Mouse (Mus musculus) heart, embryonic 13.5 days (tissue): Measurements from ENCODE around the gene Zfp945. TPM values are rescaled to one million over a fixed set of nuclear protein-coding genes. Genes with fewer than 3 reads are reported as not detected.
"Not testable (repeated sequence)": the region's sequence is repeated elsewhere in the genome, so short reads cannot be mapped to it uniquely, and the experiment has no call there.

Experiments used
- ATAC-seq: fragments of 200-750 bp; cut with Nextera tagmentation; 2 replicates; pipeline ENCODE4 v1.8.0; 2017; ENCODE audit warnings: moderate TSS enrichment; ENCODE audit not compliant: insufficient number of reproducible peaks, low FRiP score, low TSS enrichment; ENCODE audit errors: extremely low read depth
- H3K27ac ChIP-seq: fragments of 300-500 bp; sonication (generic); replicated peaks from 2 replicates; pipeline ENCODE4 v1.5.1; 2015; ENCODE audit warnings: moderate library complexity, mild to moderate bottlenecking, inconsistent platforms
- H3K27me3 ChIP-seq: fragments of 300-500 bp; sonication (generic); replicated peaks from 2 replicates; pipeline ENCODE4 v1.6.1; 2015; ENCODE audit warnings: mild to moderate bottlenecking, inconsistent platforms
- H3K36me3 ChIP-seq: fragments of 300-500 bp; sonication (generic); 2 replicates; pipeline ENCODE4 v1.6.1; 2015; ENCODE audit warnings: mild to moderate bottlenecking, inconsistent platforms
- H3K4me1 ChIP-seq: fragments of 300-500 bp; sonication (generic); 2 replicates; pipeline ENCODE4 v1.6.1; 2015; ENCODE audit warnings: inconsistent platforms
- H3K4me2 ChIP-seq: fragments of 300-500 bp; sonication (generic); 2 replicates; pipeline ENCODE4 v1.6.1; 2015; ENCODE audit warnings: inconsistent platforms, mild to moderate bottlenecking, moderate library complexity
- H3K4me3 ChIP-seq: fragments of 300-500 bp; sonication (generic); 2 replicates; pipeline ENCODE4 v1.5.1; 2015; ENCODE audit warnings: moderate library complexity, mild to moderate bottlenecking, inconsistent platforms
- H3K9ac ChIP-seq: fragments of 300-500 bp; sonication (generic); 2 replicates; pipeline ENCODE4 v1.6.1; 2015; ENCODE audit warnings: inconsistent platforms, mild to moderate bottlenecking, moderate library complexity
- H3K9me3 ChIP-seq: fragments of 300-500 bp; sonication (generic); 2 replicates; pipeline ENCODE4 v1.6.1; 2016; ENCODE audit warnings: inconsistent platforms
- WGBS: fragments of 180-500 bp; shearing (Covaris S2); methylation state at CpG from one replicate; pipeline ENCODE4 v1.1.7; 2015; ENCODE audit warnings: mixed read lengths; 5-methylcytosine and 5-hydroxymethylcytosine counted together
- polyA plus RNA-seq: library from polyadenylated mRNA; unstranded; fragments of >200 nt; fragmentation: Nextera tagmentation; extraction: Ambion mirVana; gene quantifications from 2 replicates; pipeline ENCODE4 v1.2.1, GENCODE M21; 2015

Gene Zfp945
- 13.4 and 14.2 TPM in 2 replicates for polyA plus RNA-seq

GRCm38 (mm10) chr17:22866845-22867481 is at the start of gene Zfp945:
TSS of gene Zfp945 (minus strand) at chr17:22867134.
- Histone ChIP-seq H3K4me2 (peak within 1 kb of the TSS; percentile 72), H3K9me3 (no peaks in the 10 kb centered on the region), H3K27me3 (no peaks in the 10 kb centered on the region), H3K4me1 (peaks cover 18% of the 10 kb centered on the region), H3K4me3 (peak within 1 kb of the TSS; percentile 77), H3K27ac (peak within 1 kb of the TSS; percentile 91), H3K9ac (peak within 1 kb of the TSS; percentile 86), H3K36me3 (peaks cover 28% of the 10 kb centered on the region)
- ATAC-seq, result peak; percentile 78; the same call in 1 of the 2 replicates
- under 1% methylated on average over 20 of the region's 20 CpGs for WGBS

- ATAC-seq, result no peak
- 62% methylated on average over 3 of the region's 3 CpGs for WGBS
- Histone ChIP-seq H3K27ac (no peak overlapping the region), H3K36me3 (no peaks in the 10 kb centered on the region), H3K9ac (no peak overlapping the region), H3K27me3 (no peaks in the 10 kb centered on the region), H3K9me3 (peaks cover 7% of the 10 kb centered on the region; the same call in 1 of the 2 replicates), H3K4me3 (no peak overlapping the region), H3K4me2 (no peak overlapping the region), H3K4me1 (no peaks in the 10 kb centered on the region)
Observed at GRCm38 (mm10) chr17:22888302-22888701, 21.4 kb upstream of the Zfp945 start.

GRCm38 (mm10) chr17:22884059-22884698 is 17.2 kb upstream of the Zfp945 start:
- H3K9me3 ChIP-seq, result no peaks in the 10 kb centered on the region
- 50% methylated on average over 10 of the region's 10 CpGs for WGBS
- H3K4me1 ChIP-seq, result no peaks in the 10 kb centered on the region
- H3K27ac ChIP-seq, result no peak overlapping the region
- no peaks in the 10 kb centered on the region for H3K36me3 ChIP-seq
- H3K27me3 ChIP-seq, result no peaks in the 10 kb centered on the region
- H3K4me2 ChIP-seq, result no peak overlapping the region
- no peak overlapping the region for H3K9ac ChIP-seq
- H3K4me3 ChIP-seq, result no peak overlapping the region
- no peak for ATAC-seq

- no peak overlapping the region for H3K27ac ChIP-seq
- H3K4me2 ChIP-seq, result no peak overlapping the region
- H3K27me3 ChIP-seq, result no peaks in the 10 kb centered on the region
- no peaks in the 10 kb centered on the region for H3K36me3 ChIP-seq
- WGBS, result 88% methylated on average over 10 of the region's 11 CpGs
- no peaks in the 10 kb centered on the region for H3K4me1 ChIP-seq
- ATAC-seq, result no peak; the same call in 1 of the 2 replicates
- no peak overlapping the region for H3K9ac ChIP-seq
- H3K9me3 ChIP-seq, result peaks cover 6% of the 10 kb centered on the region
- H3K4me3 ChIP-seq, result no peak overlapping the region
Observed at GRCm38 (mm10) chr17:22877427-22878307, 10.7 kb upstream of the Zfp945 start.

GRCm38 (mm10) chr17:22876316-22876715 is 9.4 kb upstream of the Zfp945 start:
- no peaks in the 10 kb centered on the region for H3K27me3 ChIP-seq
- 81% methylated on average over 20 of the region's 20 CpGs for WGBS
- peaks cover 6% of the 10 kb centered on the region for H3K9me3 ChIP-seq
- no peak overlapping the region for H3K9ac ChIP-seq
- H3K4me3 ChIP-seq, result no peak overlapping the region
- ATAC-seq, result 0 out of 2 replicates have a peak, but pooled peaks have one; percentile 66
- no peaks in the 10 kb centered on the region for H3K36me3 ChIP-seq
- no peak overlapping the region for H3K4me2 ChIP-seq
- H3K27ac ChIP-seq, result no peak overlapping the region
- H3K4me1 ChIP-seq, result 0 out of 2 replicates have a peak, but pooled peaks cover under 1% of the 10 kb centered on the region

- 78% methylated on average over 4 of the region's 4 CpGs for WGBS
- H3K27ac ChIP-seq, result not testable (repeated sequence)
Observed at GRCm38 (mm10) chr17:22875549-22875948, 8.6 kb upstream of the Zfp945 start.

GRCm38 (mm10) chr17:22866421-22866844 is 501 bp downstream of the Zfp945 start:
- no peak for ATAC-seq
- H3K9ac ChIP-seq, result peak overlapping the region; percentile 86
- peaks cover 32% of the 10 kb centered on the region for H3K36me3 ChIP-seq
- H3K4me1 ChIP-seq, result peaks cover 18% of the 10 kb centered on the region
- WGBS, result 2% methylated on average over 10 of the region's 10 CpGs
- H3K27ac ChIP-seq, result peak overlapping the region; percentile 91
- peak overlapping the region; percentile 77 for H3K4me3 ChIP-seq
- no peaks in the 10 kb centered on the region for H3K27me3 ChIP-seq
- H3K9me3 ChIP-seq, result no peaks in the 10 kb centered on the region
- peak overlapping the region; percentile 72 for H3K4me2 ChIP-seq

More at GRCm38 (mm10) chr17:22875549-22875948, 8.6 kb upstream of the Zfp945 start:
- not testable (repeated sequence) for H3K4me3 ChIP-seq, H3K27me3 ChIP-seq, H3K36me3 ChIP-seq, H3K9ac ChIP-seq, H3K9me3 ChIP-seq, H3K4me1 ChIP-seq, H3K4me2 ChIP-seq, ATAC-seq

GRCm38 (mm10) chr17:22821166-22821565 is 45.8 kb downstream of the Zfp945 start:
- Histone ChIP-seq H3K4me2 (no peak overlapping the region), H3K9ac (no peak overlapping the region), H3K9me3 (no peaks in the 10 kb centered on the region), H3K36me3 (no peaks in the 10 kb centered on the region), H3K27ac (no peak overlapping the region), H3K4me3 (no peak overlapping the region), H3K4me1 (0 out of 2 replicates have a peak, but pooled peaks cover 4% of the 10 kb centered on the region), H3K27me3 (no peaks in the 10 kb centered on the region)
- 55% methylated on average over 4 of the region's 4 CpGs for WGBS
- ATAC-seq, result no peak

GRCm38 (mm10) chr17:22818199-22818595 is 48.7 kb downstream of the Zfp945 start:
- Histone ChIP-seq H3K4me1 (0 out of 2 replicates have a peak, but pooled peaks cover 5% of the 10 kb centered on the region), H3K36me3 (peaks cover 14% of the 10 kb centered on the region), H3K9me3 (no peaks in the 10 kb centered on the region), H3K4me3 (peak overlapping the region; percentile 80), H3K27me3 (no peaks in the 10 kb centered on the region), H3K4me2 (peak overlapping the region; percentile 67), H3K9ac (peak overlapping the region; percentile 92), H3K27ac (no peak overlapping the region)
- ATAC-seq, result no peak
- 74% methylated on average over 3 of the region's 3 CpGs for WGBS

GRCm38 (mm10) chr17:22817471-22818198 is 49.3 kb downstream of the Zfp945 start:
- H3K9me3 ChIP-seq, result no peaks in the 10 kb centered on the region
- peak overlapping the region; percentile 92 for H3K27ac ChIP-seq
- H3K9ac ChIP-seq, result peak overlapping the region; percentile 92
- WGBS, result 3% methylated on average over 28 of the region's 28 CpGs
- peaks cover 14% of the 10 kb centered on the region for H3K36me3 ChIP-seq
- H3K4me1 ChIP-seq, result 0 out of 2 replicates have a peak, but pooled peaks cover 5% of the 10 kb centered on the region
- peak overlapping the region; percentile 67 for H3K4me2 ChIP-seq
- no peaks in the 10 kb centered on the region for H3K27me3 ChIP-seq
- peak overlapping the region; percentile 80 for H3K4me3 ChIP-seq
- peak; percentile 70; the same call in 1 of the 2 replicates for ATAC-seq
